Mouse (Mus musculus) kidney, adult 2 months (tissue): ENCODE measurements around the gene Dmrt1. TPM values are rescaled to one million over a fixed set of nuclear protein-coding genes. Genes with fewer than 3 reads are reported as not detected.
"Not testable (repeated sequence)": the region's sequence is repeated elsewhere in the genome, so short reads cannot be mapped to it uniquely, and the experiment has no call there.

Source experiments
- DNase-seq: peaks from one replicate; pipeline ENCODE4 v3.0.0; 2021
- H3K27ac ChIP-seq: fragments of 200-500 bp; 2 replicates; pipeline ENCODE4 v1.5.1; 2012; ENCODE audit warnings: low read depth, low read length, control low read depth, inconsistent platforms; ENCODE audit not compliant: insufficient read depth
- H3K27me3 ChIP-seq: fragments of 200-500 bp; replicated peaks from 2 replicates; pipeline ENCODE4 v1.6.1; 2012; ENCODE audit warnings: mild to moderate bottlenecking, moderate library complexity, low read length, inconsistent platforms; ENCODE audit not compliant: control insufficient read depth, insufficient read depth
- H3K36me3 ChIP-seq: fragments of 200-500 bp; 2 replicates; pipeline ENCODE4 v1.6.1; 2012; ENCODE audit warnings: mild to moderate bottlenecking, moderate library complexity, low read length, inconsistent platforms; ENCODE audit not compliant: control insufficient read depth, insufficient read depth
- H3K4me1 ChIP-seq: fragments of 200-500 bp; 2 replicates; pipeline ENCODE4 v1.6.1; 2011; ENCODE audit warnings: low read length; ENCODE audit not compliant: control insufficient read depth, insufficient read depth
- H3K4me3 ChIP-seq: fragments of 200-500 bp; 2 replicates; pipeline ENCODE4 v1.5.1; 2011; ENCODE audit warnings: mild to moderate bottlenecking, low read depth, low read length, control low read depth; ENCODE audit not compliant: insufficient read depth
- CTCF ChIP-seq: fragments of 200-500 bp; conservative IDR thresholded peaks from 2 replicates; pipeline ENCODE4 v1.5.1; 2011; ENCODE audit warnings: low read depth, mild to moderate bottlenecking, control low read depth, low read length, moderate library complexity, mixed read lengths; ENCODE audit not compliant: insufficient read depth, insufficient read length
- POLR2A ChIP-seq: fragments of 200-500 bp; IDR thresholded peaks from one replicate; pipeline ENCODE4 v1.6.1; 2011; ENCODE audit warnings: low read depth, low read length, control low read depth
- WGBS: fragments of 180-500 bp; shearing (Covaris S2); methylation state at CpG from one replicate; pipeline ENCODE4 v1.1.7; 2018; 5-methylcytosine and 5-hydroxymethylcytosine counted together
- polyA plus RNA-seq: library from polyadenylated mRNA; depleted of rRNA; stranded (reverse); fragments of >200 nt; gene quantifications from 2 replicates; pipeline ENCODE4 v1.2.3, GENCODE M21; 2012; rRNA removed

The Dmrt1 gene
- not detected in 2 replicates for polyA plus RNA-seq

DNA sequence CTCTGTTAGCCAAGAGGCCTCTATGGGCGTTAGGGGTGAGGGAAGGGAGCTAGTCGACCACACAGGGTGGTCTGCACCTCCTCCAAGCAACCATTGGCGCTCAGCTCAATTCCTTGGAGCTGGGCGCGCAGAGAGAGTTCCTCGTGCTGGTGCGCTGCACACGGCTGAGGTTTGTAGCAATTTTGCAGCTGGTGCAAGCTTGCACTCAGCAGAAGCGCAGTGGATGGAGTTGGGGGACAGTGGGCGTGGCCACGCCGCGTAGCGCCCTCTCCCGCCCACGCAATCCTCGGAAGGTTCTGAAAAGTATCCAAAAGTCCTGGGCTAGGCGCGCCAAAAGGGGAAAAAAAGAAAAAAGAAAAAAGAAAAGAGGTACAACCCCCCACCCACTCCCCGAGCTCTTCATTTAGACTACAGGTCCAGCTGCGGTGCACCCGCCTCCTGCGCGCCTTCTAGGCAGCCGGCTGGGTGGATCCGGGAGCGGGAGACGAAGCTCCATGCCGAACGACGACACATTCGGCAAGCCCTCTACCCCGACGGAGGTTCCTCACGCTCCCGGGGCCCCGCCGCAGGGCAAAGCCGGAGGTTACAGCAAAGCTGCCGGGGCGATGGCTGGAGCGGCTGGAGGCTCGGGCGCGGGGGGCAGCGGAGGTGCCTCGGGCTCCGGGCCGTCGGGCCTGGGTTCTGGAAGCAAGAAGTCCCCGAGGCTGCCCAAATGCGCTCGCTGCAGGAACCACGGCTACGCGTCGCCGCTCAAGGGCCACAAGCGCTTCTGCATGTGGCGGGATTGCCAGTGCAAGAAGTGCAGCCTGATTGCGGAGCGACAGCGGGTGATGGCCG is at the start of gene Dmrt1:
TSS of gene Dmrt1 (plus strand) at position 259 of the 837 bp plus-strand sequence.
- 2% methylated on average over 64 of the region's 64 CpGs for WGBS
- no peak within 1 kb of the TSS for H3K4me3 ChIP-seq

DNA sequence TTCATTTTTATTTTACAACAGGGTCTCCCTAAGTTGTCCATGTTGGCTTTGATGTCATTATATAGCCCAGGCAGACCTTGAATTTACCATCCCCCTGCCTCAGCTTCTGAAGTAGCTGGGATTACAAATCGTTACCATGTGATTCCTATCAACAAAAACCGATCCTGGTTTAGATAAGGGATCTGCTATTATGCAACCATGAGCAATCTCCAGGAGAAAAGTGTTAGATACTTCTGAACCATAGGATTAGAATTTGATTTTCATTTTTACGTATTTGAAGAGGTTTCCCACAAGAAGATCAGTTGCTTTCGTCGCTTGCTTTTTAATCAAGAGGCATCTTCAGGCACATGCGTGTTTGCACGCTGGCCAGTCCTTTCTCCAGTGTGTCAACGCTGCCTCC is 44.7 kb upstream of the Dmrt1 start:
- no peak overlapping the region for H3K27ac ChIP-seq
- no peak for DNase-seq
- no peaks in the 10 kb centered on the region for H3K27me3 ChIP-seq
- no peaks in the 10 kb centered on the region for H3K36me3 ChIP-seq
- 87% methylated on average over 8 of the region's 8 CpGs for WGBS
- TF ChIP-seq POLR2A (no peak), CTCF (no peak)
- H3K4me1 ChIP-seq: no peaks in the 10 kb centered on the region
- H3K4me3 ChIP-seq: no peak overlapping the region

More for the DNA sequence above, at the start of gene Dmrt1:
- Histone ChIP-seq H3K27ac (no peak within 1 kb of the TSS), H3K4me1 (no peaks in the 10 kb centered on the region), H3K36me3 (no peaks in the 10 kb centered on the region), H3K27me3 (peaks cover 8% of the 10 kb centered on the region)
- TF ChIP-seq CTCF: no peak
- no peak for TF ChIP-seq POLR2A
- no peak for DNase-seq

- 32% methylated on average over 20 of the region's 20 CpGs for WGBS
- no peaks in the 10 kb centered on the region for H3K4me1 ChIP-seq
- H3K27ac ChIP-seq: no peak overlapping the region
- DNase-seq: no peak
- TF ChIP-seq CTCF: no peak
- TF ChIP-seq POLR2A: no peak
- no peaks in the 10 kb centered on the region for H3K27me3 ChIP-seq
- no peak overlapping the region for H3K4me3 ChIP-seq
- H3K36me3 ChIP-seq: no peaks in the 10 kb centered on the region
These were observed 43.7 kb upstream of the Dmrt1 start for GRCm38 (mm10) chr19:25461553-25462320.

DNA sequence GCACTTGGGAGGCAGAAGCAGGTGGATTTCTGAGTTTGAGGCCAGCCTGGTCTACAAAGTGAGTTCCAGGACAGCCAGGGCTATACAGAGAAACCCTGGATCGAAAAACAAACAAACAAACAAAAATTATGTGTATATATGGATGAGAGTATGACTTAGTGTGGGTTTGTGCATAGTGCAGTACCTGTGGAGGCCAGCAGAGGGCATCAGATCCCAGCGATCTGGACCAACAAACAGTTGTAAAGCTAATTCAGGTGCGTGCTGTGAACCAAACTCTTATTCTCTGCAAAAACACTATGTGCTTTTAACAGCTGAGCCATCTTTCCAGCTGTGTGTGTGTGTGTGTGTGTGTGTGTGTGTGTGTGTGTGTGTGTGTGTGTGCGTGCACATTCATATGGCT is 29.6 kb upstream of the Dmrt1 start:
- H3K27me3 ChIP-seq, H3K27ac ChIP-seq, H3K4me3 ChIP-seq, DNase-seq, H3K4me1 ChIP-seq, H3K36me3 ChIP-seq: not testable (repeated sequence)
- WGBS: 70% methylated on average over 4 of the region's 4 CpGs
- TF ChIP-seq CTCF: peak; percentile 42

GRCm38 (mm10) chr19:25479152-25479669 is 26.2 kb upstream of the Dmrt1 start:
- Histone ChIP-seq H3K4me3 (no peak overlapping the region), H3K4me1 (no peaks in the 10 kb centered on the region), H3K27me3 (no peaks in the 10 kb centered on the region), H3K36me3 (no peaks in the 10 kb centered on the region), H3K27ac (no peak overlapping the region)
- DNase-seq: no peak
- WGBS: 82% methylated on average over 5 of the region's 5 CpGs
- TF ChIP-seq CTCF (no peak), POLR2A (no peak)

- Histone ChIP-seq H3K27ac (no peak overlapping the region), H3K27me3 (no peaks in the 10 kb centered on the region), H3K4me1 (no peaks in the 10 kb centered on the region), H3K4me3 (no peak overlapping the region), H3K36me3 (no peaks in the 10 kb centered on the region)
- 90% methylated on average over 6 of the region's 6 CpGs for WGBS
- TF ChIP-seq POLR2A (no peak), CTCF (no peak)
- DNase-seq: no peak
These were observed 24.6 kb upstream of the Dmrt1 start for GRCm38 (mm10) chr19:25480820-25481219.

GRCm38 (mm10) chr19:25486561-25486960 is 18.9 kb upstream of the Dmrt1 start:
- 21% methylated on average over 14 of the region's 14 CpGs for WGBS
- no peak for DNase-seq

More at GRCm38 (mm10) chr19:25486561-25486960, 18.9 kb upstream of the Dmrt1 start:
- Histone ChIP-seq H3K4me3 (no peak overlapping the region), H3K36me3 (no peaks in the 10 kb centered on the region), H3K27ac (no peak overlapping the region), H3K4me1 (no peaks in the 10 kb centered on the region), H3K27me3 (no peaks in the 10 kb centered on the region)
- TF ChIP-seq CTCF (no peak), POLR2A (no peak)
